Mouse (Mus musculus): ENCODE results near the gene Cdc37l1. TPM values are rescaled to one million over a fixed set of nuclear protein-coding genes. Genes with fewer than 3 reads are reported as not detected.

Gene Cdc37l1
- total and polyA plus RNA-seq, 3 experiments = 17.2 to 27.7 TPM; not detected in 1

DNA sequence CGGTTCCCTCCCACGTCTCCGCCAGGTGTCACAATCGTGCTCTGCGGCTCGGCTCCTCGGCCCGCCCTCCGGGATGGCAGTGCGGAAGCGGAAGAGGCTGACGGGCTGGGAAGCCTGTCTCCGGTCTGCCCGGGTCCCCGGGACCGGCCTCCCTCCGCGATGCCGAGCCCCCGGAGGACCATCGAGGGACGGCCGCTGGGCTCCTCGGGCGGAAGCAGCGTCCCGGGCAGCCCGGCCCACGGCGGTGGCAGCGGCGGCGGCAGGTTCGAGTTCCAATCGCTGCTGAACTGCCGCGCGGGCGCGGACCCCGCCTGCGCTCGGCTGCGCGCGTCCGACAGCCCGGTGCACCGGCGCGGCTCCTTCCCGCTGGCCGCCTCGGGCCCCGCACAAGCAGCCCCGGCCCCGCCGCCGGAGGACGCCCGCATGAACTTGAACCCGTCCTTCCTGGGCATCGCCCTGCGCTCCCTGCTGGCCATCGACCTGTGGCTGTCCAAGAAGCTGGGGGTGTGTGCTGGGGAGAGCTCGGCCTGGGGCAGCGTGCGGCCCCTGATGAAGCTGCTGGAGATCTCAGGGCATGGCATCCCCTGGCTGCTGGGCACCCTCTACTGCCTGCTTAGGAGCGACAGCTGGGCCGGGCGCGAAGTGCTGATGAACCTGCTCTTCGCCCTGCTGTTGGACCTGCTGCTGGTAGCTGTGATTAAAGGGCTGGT, 26.2 kb upstream of the Cdc37l1 start, which contains the start of gene Plpp6:
TSS of gene Plpp6 (plus strand) at position 112 of the 710 bp plus-strand sequence.
- peak; percentile 13 for DNase-seq (ENCODE audit: low read depth, low spot score)
- Histone ChIP-seq H3K4me1 (ENCODE audit: control insufficient read depth in 1 of 2, insufficient read depth in 2 of 2, low read length in 2 of 2) (no peaks in the 10 kb centered on the region), H3K9ac (ENCODE audit: control insufficient read depth, low read depth, low read length, poor library complexity, severe bottlenecking) (0 out of 2 replicates have a peak within 1 kb of the TSS, but pooled peaks have one; percentile 35), H3K36me3 (ENCODE audit: control insufficient read depth in 1 of 2, insufficient read depth in 2 of 2, low read length in 2 of 2) (no peaks in the 10 kb centered on the region), H3K4me3 (ENCODE audit: control insufficient read depth in 1 of 2, insufficient read depth in 1 of 2, low read depth in 2 of 2, low read length in 2 of 2) (peak within 1 kb of the TSS; percentile 22 to 35; a peak in 3 of 4 replicates), H3K9me3 (replicated peaks; ENCODE audit: insufficient read depth, low read length) (no peaks in the 10 kb centered on the region), H3K79me2 (ENCODE audit: control insufficient read depth, insufficient read depth, low read length, poor library complexity) (no peaks in the 10 kb centered on the region), H3K27ac (ENCODE audit: control insufficient read depth, low read depth, low read length) (no peak within 1 kb of the TSS), H3K27me3 (ENCODE audit: control insufficient read depth in 1 of 2, insufficient read depth in 2 of 2, low read length in 2 of 2) (peaks cover 2 to 14% of the 10 kb centered on the region in 2 experiments)
- TF ChIP-seq POLR2A (IDR thresholded peaks at IDR 0.05; ENCODE audit: control insufficient read depth in 1 of 2, insufficient read depth in 1 of 2, low read depth in 1 of 2, low read length in 2 of 2, poor library complexity in 1 of 2) = 0 out of 4 replicates have a peak, but pooled peaks of 1 of the 2 experiments have one; percentile 12
- TF ChIP-seq GABPA (IDR thresholded peaks at IDR 0.05; ENCODE audit: low read depth, low read length) = no peak

DNA sequence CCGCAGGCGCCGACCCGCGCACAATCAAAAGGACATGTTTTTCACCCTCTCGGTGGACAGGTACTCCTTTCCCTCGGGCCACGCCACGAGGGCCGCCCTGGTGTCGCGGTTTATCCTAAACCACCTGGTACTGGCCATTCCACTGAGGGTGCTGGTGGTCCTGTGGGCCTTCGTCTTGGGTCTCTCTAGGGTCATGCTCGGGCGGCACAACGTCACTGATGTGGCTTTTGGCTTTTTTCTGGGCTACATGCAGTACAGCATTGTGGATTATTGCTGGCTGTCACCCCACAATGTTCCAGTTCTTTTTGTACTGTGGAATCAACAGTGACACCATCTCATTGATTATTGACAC, 25.6 kb upstream of the Cdc37l1 start:
- H3K4me3 ChIP-seq (ENCODE audit: control insufficient read depth in 1 of 2, insufficient read depth in 1 of 2, low read depth in 2 of 2, low read length in 2 of 2) = peak overlapping the region in 1 of 2 experiments; percentile 35; a peak in 2 of 4 replicates
- no peaks in the 10 kb centered on the region for H3K79me2 ChIP-seq (ENCODE audit: control insufficient read depth, insufficient read depth, low read length, poor library complexity)
- H3K9me3 ChIP-seq (replicated peaks; ENCODE audit: insufficient read depth, low read length) = no peaks in the 10 kb centered on the region
- H3K27me3 ChIP-seq (ENCODE audit: control insufficient read depth in 1 of 2, insufficient read depth in 2 of 2, low read length in 2 of 2) = peaks cover 2 to 16% of the 10 kb centered on the region in 2 experiments
- no peak overlapping the region for H3K27ac ChIP-seq (ENCODE audit: control insufficient read depth, low read depth, low read length)
- no peak for DNase-seq (ENCODE audit: low read depth, low spot score)
- no peak overlapping the region for H3K9ac ChIP-seq (ENCODE audit: control insufficient read depth, low read depth, low read length, poor library complexity, severe bottlenecking)
- H3K36me3 ChIP-seq (ENCODE audit: control insufficient read depth in 1 of 2, insufficient read depth in 2 of 2, low read length in 2 of 2) = no peaks in the 10 kb centered on the region
- H3K4me1 ChIP-seq (ENCODE audit: control insufficient read depth in 1 of 2, insufficient read depth in 2 of 2, low read length in 2 of 2) = no peaks in the 10 kb centered on the region
- no peak for TF ChIP-seq NELFE (IDR thresholded peaks at IDR 0.05; ENCODE audit: low read depth, low read length)
- no peak for TF ChIP-seq USF1 (IDR thresholded peaks at IDR 0.05; ENCODE audit: low read depth, low read length)
- no peak for TF ChIP-seq ZMIZ1 (IDR thresholded peaks at IDR 0.05; ENCODE audit: low read depth, low read length)
- no peak for TF ChIP-seq MYC (IDR thresholded peaks at IDR 0.05; ENCODE audit: low read depth, low read length)
- TF ChIP-seq ELF1 (IDR thresholded peaks at IDR 0.05; ENCODE audit: low read depth, low read length) = no peak

GRCm38 (mm10) chr19:28967652-28968051, 22.5 kb upstream of the Cdc37l1 start, which contains the start of gene 4430402I18Rik:
Gene 4430402I18Rik, minus strand, starts transcription at chr19:28967800.
- TF ChIP-seq POLR2AphosphoS5 (IDR thresholded peaks at IDR 0.05; ENCODE audit: borderline replicate concordance, low read depth, low read length) (no peak), ZNF384 (IDR thresholded peaks at IDR 0.05; ENCODE audit: low read depth, low read length) (no peak), CHD1 (IDR thresholded peaks at IDR 0.05; ENCODE audit: low read depth, low read length) (no peak), UBTF (IDR thresholded peaks at IDR 0.05; ENCODE audit: borderline replicate concordance, insufficient read depth, low read depth, low read length) (no peak), CHD2 (IDR thresholded peaks at IDR 0.05; ENCODE audit: low read length) (no peak), MEF2A (IDR thresholded peaks at IDR 0.05; ENCODE audit: extremely low read depth, insufficient replicate concordance, low read depth, low read length, poor library complexity, severe bottlenecking) (no peak)
- Histone ChIP-seq H3K27ac (ENCODE audit: control insufficient read depth, low read depth, low read length) (no peak within 1 kb of the TSS), H3K9ac (ENCODE audit: control insufficient read depth, low read depth, low read length, poor library complexity, severe bottlenecking) (no peak within 1 kb of the TSS), H3K9me3 (replicated peaks; ENCODE audit: insufficient read depth, low read length) (no peaks in the 10 kb centered on the region), H3K4me3 (ENCODE audit: control insufficient read depth in 1 of 2, insufficient read depth in 1 of 2, low read depth in 2 of 2, low read length in 2 of 2) (no peak within 1 kb of the TSS), H3K36me3 (ENCODE audit: control insufficient read depth in 1 of 2, insufficient read depth in 2 of 2, low read length in 2 of 2) (no peaks in the 10 kb centered on the region), H3K4me1 (ENCODE audit: control insufficient read depth in 1 of 2, insufficient read depth in 2 of 2, low read length in 2 of 2) (no peaks in the 10 kb centered on the region), H3K27me3 (ENCODE audit: control insufficient read depth in 1 of 2, insufficient read depth in 2 of 2, low read length in 2 of 2) (peaks cover 3 to 16% of the 10 kb centered on the region in 2 experiments), H3K79me2 (ENCODE audit: control insufficient read depth, insufficient read depth, low read length, poor library complexity) (no peaks in the 10 kb centered on the region)
- no peak for DNase-seq (ENCODE audit: low read depth, low spot score)
